Mouse (Mus musculus) olfactory bulb, adult 2 months (tissue): ENCODE measurements around the gene Gm7942. TPM values are rescaled to one million over a fixed set of nuclear protein-coding genes. Genes with fewer than 3 reads are reported as not detected.
"Not testable (repeated sequence)": the region's sequence is repeated elsewhere in the genome, so short reads cannot be mapped to it uniquely, and the experiment has no call there.

Experiments used
- H3K27ac ChIP-seq: fragments of 200-500 bp; 2 replicates; pipeline ENCODE4 v1.5.1; 2012; ENCODE audit warnings: low read depth, low read length; ENCODE audit not compliant: insufficient read depth
- H3K4me1 ChIP-seq: fragments of 200-500 bp; 2 replicates; pipeline ENCODE4 v1.6.1; 2012; ENCODE audit warnings: low read length; ENCODE audit not compliant: control insufficient read depth, insufficient read depth
- H3K4me3 ChIP-seq: fragments of 200-500 bp; 2 replicates; pipeline ENCODE4 v1.5.1; 2012; ENCODE audit warnings: mild to moderate bottlenecking, low read depth, low read length, moderate library complexity; ENCODE audit not compliant: insufficient read depth
- WGBS: fragments of 180-500 bp; shearing (Covaris S2); methylation state at CpG from one replicate; pipeline ENCODE4 v1.1.7; 2018; 5-methylcytosine and 5-hydroxymethylcytosine counted together
- polyA plus RNA-seq: library from polyadenylated mRNA; stranded (reverse); fragments of >200 nt; gene quantifications from 2 replicates; pipeline ENCODE4 v1.2.4, GENCODE M21; 2012; ENCODE audit warnings: low replicate concordance; ENCODE audit not compliant: missing spikeins, insufficient read depth, insufficient read length

The Gm7942 gene
- polyA plus RNA-seq, result not detected in 2 replicates

- not testable (repeated sequence) for H3K4me3 ChIP-seq, H3K4me1 ChIP-seq, H3K27ac ChIP-seq
- no CpG with 5 or more reads among the region's 3 CpGs for WGBS
These were observed at the start of gene Gm7942 for GRCm38 (mm10) chr5:95106638-95107037. Gm7942 (plus strand) TSS chr5:95106938.

Other genes with a start within 250 kb of the Gm7942 start
- gene Gm3183, start 241.5 kb upstream of the Gm7942 start, polyA plus RNA-seq, result not detected in 2 replicates
- gene Gm6367, start 118.3 kb upstream of the Gm7942 start, polyA plus RNA-seq, result not detected in 2 replicates
- not detected in 2 replicates for gene Gm16513, start 75.7 kb downstream of the Gm7942 start, polyA plus RNA-seq
- gene Gm10424, start 165.8 kb downstream of the Gm7942 start, polyA plus RNA-seq, result not detected in 2 replicates
- gene Gm3259, start 199.0 kb downstream of the Gm7942 start, polyA plus RNA-seq, result not detected in 2 replicates